Mouse (Mus musculus) G1E (cell line): ENCODE data around the gene Ebf1. TPM values are rescaled to one million over a fixed set of nuclear protein-coding genes. Genes with fewer than 3 reads are reported as not detected.

Source experiments
- ATAC-seq: 2 replicates; pipeline ENCODE4 v1.8.0; 2016; ENCODE audit warnings: mild to moderate bottlenecking; ENCODE audit not compliant: insufficient number of reproducible peaks, poor library complexity, low FRiP score, severe bottlenecking; ENCODE audit errors: extremely low read depth
- DNase-seq: peaks from one replicate; pipeline ENCODE4 v3.0.0; 2012; ENCODE audit warnings: low spot score
- H3K27me3 ChIP-seq: 2 replicates; pipeline ENCODE4 v1.6.1; 2012; ENCODE audit warnings: mild to moderate bottlenecking, low read length, inconsistent platforms; ENCODE audit not compliant: insufficient read depth
- H3K36me3 ChIP-seq: replicated peaks from 2 replicates; pipeline ENCODE3; 2012; ENCODE audit warnings: mild to moderate bottlenecking, inconsistent platforms
- H3K4me1 ChIP-seq: 2 replicates; pipeline ENCODE4 v1.6.1; 2012; ENCODE audit warnings: low read depth, low read length, inconsistent platforms, mixed read lengths; ENCODE audit not compliant: insufficient read depth
- H3K4me3 ChIP-seq: 2 replicates; pipeline ENCODE4 v1.5.1; 2012; ENCODE audit warnings: low read depth, mild to moderate bottlenecking, inconsistent platforms, low read length, moderate library complexity, mixed read lengths
- H3K9me3 ChIP-seq: replicated peaks from 2 replicates; pipeline ENCODE4 v1.6.1; 2012; ENCODE audit warnings: inconsistent platforms
- CTCF ChIP-seq: IDR thresholded peaks from 2 replicates; pipeline ENCODE4 v1.5.1; 2012; ENCODE audit warnings: low read depth, low read length, inconsistent platforms, mixed read lengths
- GATA1 ChIP-seq: IDR thresholded peaks from 2 replicates; pipeline ENCODE4 v1.6.1; 2012; ENCODE audit warnings: borderline replicate concordance, low read length, inconsistent platforms, mixed read lengths
- GATA2 ChIP-seq: IDR thresholded peaks from 2 replicates; pipeline ENCODE4 v1.6.1; 2012; ENCODE audit warnings: low read depth, low read length, inconsistent platforms, borderline replicate concordance
- POLR2AphosphoS5 ChIP-seq: IDR thresholded peaks from 2 replicates; pipeline ENCODE4 v1.6.1; 2012; ENCODE audit warnings: low read depth, low read length, inconsistent platforms; ENCODE audit not compliant: insufficient replicate concordance
- TAL1 ChIP-seq: conservative IDR thresholded peaks from 2 replicates; pipeline ENCODE4 v1.6.1; 2012; ENCODE audit warnings: low read depth, low read length, inconsistent platforms, mixed read lengths
- polyA plus RNA-seq: library from polyadenylated mRNA; stranded (reverse); fragments of >175 nt; gene quantifications from 2 replicates; pipeline ENCODE4 v1.2.3, GENCODE M21; 2012
- total RNA-seq, 2 experiments: library from RNA; stranded (forward) in 1 of 2; stranded (reverse) in 1 of 2; fragments of 200-1000 nt in 1 of 2; fragments of >200 nt in 1 of 2; fragmentation: Nextera tagmentation in 1 of 2; gene quantifications; 2 replicates each; pipeline ENCODE4 v1.2.3; 2014 to 2017

Gene Ebf1
- total and polyA plus RNA-seq, 3 experiments: 0.05 TPM; not detected in 2

DNA sequence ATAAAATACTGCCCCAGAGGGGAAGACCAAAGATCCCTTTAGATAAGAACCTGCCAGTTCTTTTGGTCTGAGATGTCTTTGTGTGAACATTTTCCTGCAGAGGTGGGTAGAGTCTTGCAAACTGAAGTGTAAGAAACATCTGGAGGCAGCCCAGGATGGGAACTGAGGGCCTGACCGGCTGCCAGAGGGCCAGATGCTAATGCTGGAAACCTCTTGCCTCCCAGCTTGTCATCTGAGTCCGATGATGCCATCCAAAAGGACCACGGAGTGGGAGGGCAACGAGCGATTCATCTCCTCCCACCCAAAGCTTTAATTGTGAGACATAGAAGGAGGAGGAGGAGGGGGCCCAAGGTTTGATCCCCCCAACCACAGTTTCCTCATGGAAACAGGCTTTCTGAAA, 197.7 kb downstream of the Ebf1 start:
- H3K36me3 ChIP-seq: no peaks in the 10 kb centered on the region
- no peak for DNase-seq
- no peak for TF ChIP-seq POLR2AphosphoS5
- no peak for TF ChIP-seq GATA1
- TF ChIP-seq TAL1: no peak
- TF ChIP-seq CTCF: no peak
- no peak for TF ChIP-seq GATA2
- no peaks in the 10 kb centered on the region for H3K9me3 ChIP-seq
- H3K4me3 ChIP-seq: no peak overlapping the region
- no peak for ATAC-seq
- H3K27me3 ChIP-seq: no peaks in the 10 kb centered on the region; the same call in 1 of the 2 replicates
- no peaks in the 10 kb centered on the region for H3K4me1 ChIP-seq

DNA sequence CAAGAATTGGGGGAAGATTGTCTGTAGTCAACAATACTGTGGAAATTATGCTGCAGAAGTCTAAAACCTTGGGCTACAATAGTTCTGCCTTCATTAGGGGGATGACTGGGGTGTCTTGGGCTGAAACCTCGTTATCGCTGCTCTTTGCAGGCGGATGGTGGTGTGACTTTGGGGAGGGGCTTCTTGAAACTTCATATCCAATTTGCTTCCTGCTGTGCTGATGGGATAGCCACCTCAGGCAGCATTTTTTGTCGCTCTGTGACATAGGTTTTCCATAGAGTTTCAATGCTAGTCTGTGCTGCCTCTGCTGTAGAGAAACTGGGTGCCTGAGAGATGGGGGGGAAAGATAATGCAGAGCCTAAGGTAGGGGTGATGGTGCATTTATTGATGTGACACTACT, 198.9 kb downstream of the Ebf1 start:
- ATAC-seq (no peak), DNase-seq (no peak)
- Histone ChIP-seq H3K4me3 (no peak overlapping the region), H3K4me1 (no peaks in the 10 kb centered on the region), H3K9me3 (no peaks in the 10 kb centered on the region), H3K36me3 (no peaks in the 10 kb centered on the region), H3K27me3 (no peaks in the 10 kb centered on the region; the same call in 1 of the 2 replicates)
- TF ChIP-seq TAL1 (no peak), GATA1 (no peak), GATA2 (no peak), CTCF (no peak), POLR2AphosphoS5 (no peak)

DNA sequence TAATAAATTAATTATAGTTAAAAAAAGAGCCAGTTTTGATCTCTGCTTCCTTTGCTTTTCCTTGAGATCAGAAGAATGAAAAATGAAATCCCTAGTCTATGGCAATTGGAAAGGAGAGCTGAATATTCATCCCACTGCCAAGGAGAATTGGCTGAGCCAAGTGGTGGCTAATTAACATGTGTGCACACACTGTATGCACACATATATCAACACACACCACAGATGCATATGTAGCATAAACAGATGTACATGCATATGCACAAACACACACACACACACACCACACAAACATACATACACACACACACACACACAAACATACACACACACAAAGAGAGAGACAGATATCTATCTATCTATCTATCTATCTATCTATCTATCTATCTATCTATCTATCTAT, 205.2 kb downstream of the Ebf1 start:
- no peaks in the 10 kb centered on the region; the same call in 1 of the 2 replicates for H3K27me3 ChIP-seq
- no peak overlapping the region for H3K4me3 ChIP-seq
- ATAC-seq: no peak
- H3K4me1 ChIP-seq: no peaks in the 10 kb centered on the region
- DNase-seq: no peak
- no peaks in the 10 kb centered on the region for H3K9me3 ChIP-seq
- TF ChIP-seq POLR2AphosphoS5 (no peak), CTCF (no peak)
- no peaks in the 10 kb centered on the region for H3K36me3 ChIP-seq

DNA sequence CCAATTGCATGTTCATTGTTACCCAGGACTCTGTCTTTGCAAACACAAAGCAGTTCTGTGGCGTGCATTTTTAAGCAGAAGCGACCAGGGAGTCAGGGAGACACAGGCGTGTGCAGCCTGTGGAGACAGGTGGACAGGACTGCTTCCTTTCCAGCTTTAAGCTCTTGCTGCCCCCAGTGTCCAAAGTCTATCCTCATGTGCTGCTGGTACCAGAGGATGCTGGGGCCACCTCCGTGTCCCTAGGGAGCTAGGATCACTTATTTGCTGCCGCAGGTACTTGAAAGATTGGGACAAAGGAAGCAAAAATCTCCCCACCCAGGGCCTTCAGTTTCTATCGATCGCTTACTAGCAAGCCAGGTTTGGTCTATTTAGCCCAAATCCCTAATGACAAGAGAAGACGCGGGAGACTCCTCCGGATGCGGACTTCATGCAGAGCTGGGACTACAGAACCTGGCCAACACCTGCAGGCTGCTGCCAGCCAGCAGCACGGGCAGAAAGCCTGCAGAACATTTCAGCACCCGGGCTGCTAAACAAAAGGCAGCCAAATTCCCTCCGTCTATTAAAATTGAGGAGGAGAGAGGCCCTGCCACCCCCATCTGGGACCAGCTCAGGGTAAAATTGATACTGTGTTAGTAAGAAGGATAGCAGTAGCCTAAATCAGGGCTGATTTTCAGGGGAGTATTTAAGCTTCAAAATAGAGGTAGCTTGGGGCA, 215.3 kb downstream of the Ebf1 start:
- DNase-seq: no peak

DNA sequence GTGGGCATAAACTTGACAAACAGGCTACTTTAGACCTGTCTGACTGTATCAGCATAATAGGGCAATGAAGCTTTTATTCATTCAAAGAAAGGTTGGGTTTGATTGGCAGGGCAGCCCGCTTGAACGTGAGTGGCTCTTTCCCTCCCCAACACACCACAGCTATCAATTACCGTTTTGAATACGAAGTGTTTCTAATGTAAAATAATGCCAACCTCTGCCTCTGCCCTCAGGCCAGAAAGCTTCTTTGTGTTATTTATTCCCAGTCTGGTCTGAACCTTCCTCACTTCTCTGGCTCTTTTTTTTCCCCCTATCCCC, 215.8 kb downstream of the Ebf1 start:
- DNase-seq (no peak), ATAC-seq (no peak)
- Histone ChIP-seq H3K9me3 (no peaks in the 10 kb centered on the region), H3K36me3 (no peaks in the 10 kb centered on the region), H3K27me3 (peaks cover 3% of the 10 kb centered on the region; the same call in 1 of the 2 replicates), H3K4me3 (no peak overlapping the region), H3K4me1 (no peaks in the 10 kb centered on the region)
- TF ChIP-seq GATA1: no peak
- no peak for TF ChIP-seq TAL1
- no peak for TF ChIP-seq GATA2
- TF ChIP-seq CTCF: no peak
- no peak for TF ChIP-seq POLR2AphosphoS5

More for the DNA sequence above, 215.3 kb downstream of the Ebf1 start:
- H3K4me1 ChIP-seq: no peaks in the 10 kb centered on the region
- peaks cover 3% of the 10 kb centered on the region; the same call in 1 of the 2 replicates for H3K27me3 ChIP-seq
- no peaks in the 10 kb centered on the region for H3K36me3 ChIP-seq
- H3K4me3 ChIP-seq: no peak overlapping the region
- no peak for TF ChIP-seq CTCF
- no peak for TF ChIP-seq GATA2
- no peak for TF ChIP-seq GATA1
- TF ChIP-seq TAL1: no peak
- TF ChIP-seq POLR2AphosphoS5: no peak
- no peaks in the 10 kb centered on the region for H3K9me3 ChIP-seq
- no peak for ATAC-seq

DNA sequence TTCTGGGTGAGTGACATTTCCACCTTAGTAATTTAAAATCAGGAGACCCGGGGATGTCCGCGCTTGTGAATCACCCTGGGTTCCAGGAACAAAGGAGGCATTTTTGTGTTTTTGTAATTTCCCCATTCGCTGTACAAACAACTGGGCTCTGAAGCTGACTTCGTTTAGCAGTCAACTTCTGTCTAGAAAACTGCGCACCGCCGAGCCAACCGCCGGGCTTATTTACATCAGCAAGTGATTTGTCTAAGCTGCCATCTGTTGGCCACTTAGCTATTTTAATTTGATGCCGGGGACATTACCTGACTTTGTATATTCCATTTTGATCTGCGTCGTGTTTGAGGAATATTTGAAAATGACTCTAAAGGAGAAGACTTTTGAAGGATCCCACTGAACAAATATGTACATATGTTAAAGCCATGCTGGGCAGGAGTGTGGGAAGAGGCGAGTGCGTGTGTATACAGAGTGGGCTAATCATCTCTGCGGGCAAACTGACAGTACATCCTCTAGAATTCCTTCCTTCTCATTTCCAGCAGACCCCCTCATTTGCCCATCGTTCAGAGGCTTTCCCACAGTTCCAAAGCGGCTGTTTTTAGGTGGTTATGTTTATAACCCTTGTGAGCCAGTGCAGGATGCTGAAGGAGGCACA, 216.4 kb downstream of the Ebf1 start:
- Histone ChIP-seq H3K4me3 (no peak overlapping the region), H3K9me3 (no peaks in the 10 kb centered on the region), H3K4me1 (no peaks in the 10 kb centered on the region), H3K27me3 (peaks cover 3% of the 10 kb centered on the region; the same call in 1 of the 2 replicates), H3K36me3 (no peaks in the 10 kb centered on the region)
- no peak for DNase-seq
- TF ChIP-seq CTCF (no peak), TAL1 (no peak), POLR2AphosphoS5 (no peak), GATA1 (no peak)
- ATAC-seq: no peak
